Mouse (Mus musculus) midbrain, embryonic 14.5 days (tissue): ENCODE measurements at regions not wholly inside any gene's neighbourhood (a gene's known extent, or its start where the extent isn't known, plus 50 kb on each side); places are given as distances from the start of the nearest gene placed in this dataset.
"Not testable (repeated sequence)": the region's sequence is repeated elsewhere in the genome, so short reads cannot be mapped to it uniquely, and the experiment has no call there.

Experiments used
- ATAC-seq: fragments of 200-750 bp; cut with Nextera tagmentation; 2 replicates; pipeline ENCODE4 v1.8.0; 2017; ENCODE audit warnings: moderate number of reproducible peaks, moderate library complexity; ENCODE audit not compliant: low FRiP score, low TSS enrichment
- DNase-seq: peaks from one replicate; pipeline ENCODE4 v3.0.0-alpha.2; 2015
- H3K27ac ChIP-seq: fragments of 300-500 bp; sonication (generic); replicated peaks from 2 replicates; pipeline ENCODE4 v1.5.1; 2014; ENCODE audit warnings: mild to moderate bottlenecking, low read depth, low read length, moderate library complexity
- H3K27me3 ChIP-seq: fragments of 300-500 bp; sonication (generic); 2 replicates; pipeline ENCODE4 v1.6.1; 2014; ENCODE audit warnings: low read length, control low read depth, mixed read lengths; ENCODE audit not compliant: control insufficient read depth, insufficient read depth
- H3K36me3 ChIP-seq: fragments of 300-500 bp; sonication (generic); 2 replicates; pipeline ENCODE4 v1.6.1; 2014; ENCODE audit warnings: low read length, control low read depth; ENCODE audit not compliant: control insufficient read depth, insufficient read depth
- H3K4me1 ChIP-seq: fragments of 300-500 bp; sonication (generic); 2 replicates; pipeline ENCODE4 v1.6.1; 2014; ENCODE audit warnings: mild to moderate bottlenecking, antibody characterized with exemption, low read length, control low read depth; ENCODE audit not compliant: control insufficient read depth, insufficient read depth
- H3K4me2 ChIP-seq: fragments of 300-500 bp; sonication (generic); 2 replicates; pipeline ENCODE4 v1.6.1; 2014; ENCODE audit warnings: mild to moderate bottlenecking, low read length, moderate library complexity
- H3K4me3 ChIP-seq: fragments of 300-500 bp; sonication (generic); replicated peaks from 2 replicates; pipeline ENCODE4 v1.5.1; 2014; ENCODE audit warnings: low read depth, low read length
- H3K9ac ChIP-seq: fragments of 300-500 bp; sonication (generic); replicated peaks from 2 replicates; pipeline ENCODE4 v1.6.1; 2014; ENCODE audit warnings: mild to moderate bottlenecking, low read length, moderate library complexity
- H3K9me3 ChIP-seq: fragments of 300-500 bp; sonication (generic); 2 replicates; pipeline ENCODE4 v1.6.1; 2016; ENCODE audit warnings: low read length, control low read depth, mixed read lengths; ENCODE audit not compliant: control insufficient read depth
- WGBS: fragments of 180-500 bp; shearing (Covaris S2); extraction: QIAGEN DNeasy Blood & Tissue Kit; methylation state at CpG from one replicate; pipeline ENCODE4 v1.1.7; 2014; 5-methylcytosine and 5-hydroxymethylcytosine counted together

DNA sequence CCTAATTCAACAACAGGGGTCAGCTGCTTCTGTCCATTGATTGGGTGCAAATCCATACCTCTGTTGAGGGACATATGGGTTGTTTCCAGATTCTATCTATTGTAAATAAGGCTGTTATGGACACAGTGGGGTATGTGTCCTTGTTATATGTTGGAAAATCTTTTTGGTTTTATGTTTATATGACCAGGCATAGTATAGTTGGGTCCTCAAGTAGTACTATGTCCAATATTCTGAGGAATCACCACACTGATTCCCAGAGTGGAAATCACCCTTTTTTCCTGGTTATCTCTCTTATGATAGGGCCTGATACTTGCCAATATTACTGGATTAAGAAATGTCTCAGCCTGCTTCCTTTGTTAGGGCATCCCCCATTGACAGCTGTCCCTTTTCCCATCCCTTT is 1471.0 kb downstream of the Kcnt2 start:
- no peak for ATAC-seq
- Histone ChIP-seq H3K4me2 (no peak overlapping the region), H3K9ac (no peak overlapping the region)

GRCm38 (mm10) chr1:141717510-141717909 is 1471.6 kb downstream of the Kcnt2 start:
- no peaks in the 10 kb centered on the region for H3K9me3 ChIP-seq
- WGBS, result 23% methylated on average over 6 of the region's 6 CpGs
- H3K27ac ChIP-seq, result no peak overlapping the region
- H3K4me1 ChIP-seq, result 0 out of 2 replicates have a peak, but pooled peaks cover 3% of the 10 kb centered on the region
- no peaks in the 10 kb centered on the region for H3K27me3 ChIP-seq
- H3K4me3 ChIP-seq, result no peak overlapping the region
- ATAC-seq, result peak; percentile 44; the same call in 1 of the 2 replicates
- H3K36me3 ChIP-seq, result no peaks in the 10 kb centered on the region
- H3K9ac ChIP-seq, result no peak overlapping the region
- peak; percentile 51 for DNase-seq
- H3K4me2 ChIP-seq, result 0 out of 2 replicates have a peak overlapping the region, but pooled peaks have one; percentile 16

More for the DNA sequence above, 1471.0 kb downstream of the Kcnt2 start:
- H3K4me3 ChIP-seq, result no peak overlapping the region
- H3K36me3 ChIP-seq, result no peaks in the 10 kb centered on the region
- 0 out of 2 replicates have a peak, but pooled peaks cover 3% of the 10 kb centered on the region for H3K4me1 ChIP-seq
- H3K27me3 ChIP-seq, result no peaks in the 10 kb centered on the region
- H3K9me3 ChIP-seq, result no peaks in the 10 kb centered on the region
- no peak overlapping the region for H3K27ac ChIP-seq
- DNase-seq, result no peak

DNA sequence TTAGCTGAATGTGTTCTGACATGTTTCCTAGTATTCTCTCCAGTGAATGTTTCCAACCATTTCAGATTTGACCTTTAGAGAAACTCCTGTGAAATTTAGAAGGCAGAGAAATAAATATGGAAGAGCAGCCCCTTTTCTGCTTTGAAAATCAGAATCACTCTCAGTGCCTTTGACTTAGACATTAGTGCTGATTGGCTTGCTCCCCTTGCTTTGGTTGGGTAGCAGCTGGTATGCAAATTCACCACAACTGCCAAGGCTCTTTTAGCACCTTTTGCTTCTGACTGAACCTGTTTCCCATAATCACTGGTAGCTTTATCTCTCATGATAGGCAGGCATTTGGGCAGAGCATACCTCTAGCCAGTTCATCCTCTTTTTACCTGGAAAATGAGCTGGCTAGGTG is 1495.3 kb downstream of the Kcnt2 start:
- ATAC-seq (no peak), DNase-seq (no peak)
- H3K9ac ChIP-seq, result no peak overlapping the region
- no peaks in the 10 kb centered on the region for H3K36me3 ChIP-seq
- H3K4me2 ChIP-seq, result no peak overlapping the region
- no peak overlapping the region for H3K27ac ChIP-seq
- no peaks in the 10 kb centered on the region for H3K27me3 ChIP-seq
- no peak overlapping the region for H3K4me3 ChIP-seq
- no peaks in the 10 kb centered on the region for H3K9me3 ChIP-seq
- no peaks in the 10 kb centered on the region for H3K4me1 ChIP-seq

GRCm38 (mm10) chr1:141776059-141776458 is 1530.1 kb downstream of the Kcnt2 start:
- 43% methylated on average over 1 of the region's 1 CpGs for WGBS
- Histone ChIP-seq H3K4me1 (no peaks in the 10 kb centered on the region), H3K36me3 (no peaks in the 10 kb centered on the region), H3K27me3 (no peaks in the 10 kb centered on the region), H3K4me2 (no peak overlapping the region), H3K9ac (no peak overlapping the region), H3K9me3 (no peaks in the 10 kb centered on the region), H3K4me3 (no peak overlapping the region), H3K27ac (no peak overlapping the region)
- ATAC-seq (no peak), DNase-seq (peak; percentile 16)

GRCm38 (mm10) chr1:141783367-141783766 is 1537.4 kb downstream of the Kcnt2 start:
- H3K27me3 ChIP-seq, result no peaks in the 10 kb centered on the region
- no peak for ATAC-seq
- DNase-seq, result no peak
- H3K9ac ChIP-seq, result no peak overlapping the region
- WGBS, result 91% methylated on average over 1 of the region's 1 CpGs
- no peak overlapping the region for H3K4me3 ChIP-seq
- no peak overlapping the region for H3K4me2 ChIP-seq
- H3K9me3 ChIP-seq, result no peaks in the 10 kb centered on the region
- no peak overlapping the region for H3K27ac ChIP-seq
- no peaks in the 10 kb centered on the region for H3K4me1 ChIP-seq
- no peaks in the 10 kb centered on the region for H3K36me3 ChIP-seq

DNA sequence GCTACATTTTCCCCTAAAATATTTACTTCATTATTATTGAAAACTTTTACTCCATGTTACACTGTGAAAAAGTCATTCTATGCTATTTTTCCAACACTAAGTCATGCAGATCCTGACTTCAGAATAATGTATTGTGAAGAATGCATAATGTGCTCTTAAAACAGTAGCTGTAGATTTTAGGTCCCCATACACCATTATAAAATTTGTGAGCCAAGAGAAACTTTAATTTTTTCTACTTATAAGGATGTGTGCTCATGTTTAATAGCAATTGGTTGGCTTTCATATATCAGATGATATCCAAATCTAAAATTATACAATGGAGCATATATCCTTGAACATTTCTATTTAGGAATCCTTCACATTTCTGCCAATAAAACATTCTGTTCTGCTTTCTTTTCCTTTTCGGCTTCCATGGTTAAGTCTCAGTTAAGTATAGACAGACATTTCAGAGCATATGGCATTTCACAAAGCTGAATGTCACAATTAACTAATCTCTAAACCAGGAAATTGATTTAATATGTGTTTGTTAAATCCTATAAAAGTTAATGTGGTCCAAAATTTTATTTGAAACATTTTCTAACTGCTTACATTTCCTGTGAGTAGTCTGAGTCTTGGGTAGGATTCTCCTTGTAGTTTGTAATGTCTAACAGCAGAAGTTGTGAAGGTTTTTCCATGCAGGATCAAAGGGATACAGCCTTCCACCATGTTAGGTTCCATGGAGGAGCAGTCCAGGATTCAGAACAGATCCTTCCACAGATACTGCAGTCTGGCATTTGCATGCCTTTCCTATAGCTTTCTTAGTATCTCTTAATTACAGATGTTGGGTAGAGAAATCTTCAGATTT is 1567.6 kb downstream of the Kcnt2 start:
- ATAC-seq, result no peak
- no peak for DNase-seq
- WGBS, result 92% methylated on average over 1 of the region's 1 CpGs
- H3K27me3 ChIP-seq, result no peaks in the 10 kb centered on the region
- no peak overlapping the region for H3K9ac ChIP-seq
- no peaks in the 10 kb centered on the region for H3K4me1 ChIP-seq
- H3K4me2 ChIP-seq, result no peak overlapping the region
- no peaks in the 10 kb centered on the region for H3K36me3 ChIP-seq
- H3K27ac ChIP-seq, result no peak overlapping the region
- H3K9me3 ChIP-seq, result no peaks in the 10 kb centered on the region
- H3K4me3 ChIP-seq, result no peak overlapping the region

GRCm38 (mm10) chr1:141831444-141831843 is 1585.5 kb downstream of the Kcnt2 start:
- no peak overlapping the region for H3K4me2 ChIP-seq
- no peak overlapping the region for H3K4me3 ChIP-seq
- ATAC-seq (no peak), DNase-seq (no peak)
- H3K27ac ChIP-seq, result no peak overlapping the region
- no peaks in the 10 kb centered on the region for H3K36me3 ChIP-seq
- no peak overlapping the region for H3K9ac ChIP-seq
- no peaks in the 10 kb centered on the region for H3K9me3 ChIP-seq
- H3K4me1 ChIP-seq, result no peaks in the 10 kb centered on the region
- H3K27me3 ChIP-seq, result no peaks in the 10 kb centered on the region

GRCm38 (mm10) chr1:141842547-141842946 is 1596.6 kb downstream of the Kcnt2 start:
- Histone ChIP-seq H3K9ac (no peak overlapping the region), H3K9me3 (no peaks in the 10 kb centered on the region), H3K27ac (no peak overlapping the region), H3K27me3 (no peaks in the 10 kb centered on the region), H3K4me2 (no peak overlapping the region), H3K36me3 (no peaks in the 10 kb centered on the region), H3K4me3 (no peak overlapping the region), H3K4me1 (no peaks in the 10 kb centered on the region)
- ATAC-seq (no peak), DNase-seq (no peak)
- WGBS, result 88% methylated on average over 2 of the region's 2 CpGs

GRCm38 (mm10) chr1:141853841-141854240 is 1607.9 kb downstream of the Kcnt2 start:
- H3K27me3 ChIP-seq, H3K4me1 ChIP-seq, ATAC-seq: not testable (repeated sequence)

More at GRCm38 (mm10) chr1:141853841-141854240, 1607.9 kb downstream of the Kcnt2 start:
- H3K9ac ChIP-seq, H3K4me2 ChIP-seq, H3K36me3 ChIP-seq, H3K27ac ChIP-seq, H3K4me3 ChIP-seq, DNase-seq, H3K9me3 ChIP-seq: not testable (repeated sequence)
- 83% methylated on average over 1 of the region's 1 CpGs for WGBS
